Mouse (Mus musculus): ENCODE data around the gene Syt8.
A peak's percentile ranks its signal among the peaks of the same experiment; 100 is the strongest.
"Not testable (repeated sequence)": the region's sequence is repeated elsewhere in the genome, so short reads cannot be mapped to it uniquely, and the experiment has no call there.

Gene Syt8

GRCm38 (mm10) chr7:142434137-142434865, at the start of gene Syt8:
Gene Syt8 (plus strand): TSS chr7:142434850.
- peak; percentile 71 to 79 for DNase-seq (ENCODE audit: low spot score in 2 of 2)

GRCm38 (mm10) chr7:142385742-142386403, 48.8 kb upstream of the Syt8 start:
- no peak for DNase-seq (ENCODE audit: low spot score in 2 of 2)

GRCm38 (mm10) chr7:142386621-142387201, 47.9 kb upstream of the Syt8 start:
- DNase-seq (ENCODE audit: low spot score in 2 of 2) = peak in 1 of 2 experiments; percentile 38

- peak; percentile 98 to 99 for DNase-seq (ENCODE audit: low spot score in 2 of 2)
Observed at GRCm38 (mm10) chr7:142387419-142388148, 47.1 kb upstream of the Syt8 start, which contains the start of gene Ctsd. Gene Ctsd (minus strand): TSS chr7:142388038.

- DNase-seq (ENCODE audit: low spot score in 2 of 2) = no peak
Observed at GRCm38 (mm10) chr7:142388198-142388597, 46.5 kb upstream of the Syt8 start.

- no peak for DNase-seq (ENCODE audit: low spot score in 2 of 2)
Observed at GRCm38 (mm10) chr7:142388740-142389139, 45.9 kb upstream of the Syt8 start.

GRCm38 (mm10) chr7:142389961-142390650, 44.5 kb upstream of the Syt8 start:
- no peak for DNase-seq (ENCODE audit: low spot score in 2 of 2)

GRCm38 (mm10) chr7:142391108-142391507, 43.5 kb upstream of the Syt8 start:
- no peak for DNase-seq (ENCODE audit: low spot score in 2 of 2)

GRCm38 (mm10) chr7:142391609-142392008, 43.0 kb upstream of the Syt8 start:
- DNase-seq (ENCODE audit: low spot score in 2 of 2) = no peak

GRCm38 (mm10) chr7:142393191-142393590, 41.5 kb upstream of the Syt8 start:
- peak; percentile 79 for DNase-seq (ENCODE audit: low spot score in 2 of 2)

- no peak for DNase-seq (ENCODE audit: low spot score in 2 of 2)
Observed at GRCm38 (mm10) chr7:142394261-142395190, 40.1 kb upstream of the Syt8 start.

- DNase-seq (ENCODE audit: low spot score in 2 of 2) = no peak
Observed at GRCm38 (mm10) chr7:142395472-142395871, 39.2 kb upstream of the Syt8 start.

GRCm38 (mm10) chr7:142396611-142397010, 38.0 kb upstream of the Syt8 start:
- no peak for DNase-seq (ENCODE audit: low spot score in 2 of 2)

- DNase-seq (ENCODE audit: low spot score in 2 of 2) = no peak
Observed at GRCm38 (mm10) chr7:142398052-142398451, 36.6 kb upstream of the Syt8 start.

- DNase-seq (ENCODE audit: low spot score in 2 of 2) = no peak
Observed at GRCm38 (mm10) chr7:142399250-142399649, 35.4 kb upstream of the Syt8 start.

GRCm38 (mm10) chr7:142400112-142400749, 34.4 kb upstream of the Syt8 start:
- DNase-seq (ENCODE audit: low spot score in 2 of 2) = no peak

GRCm38 (mm10) chr7:142400750-142401142, 33.9 kb upstream of the Syt8 start:
- DNase-seq (ENCODE audit: low spot score in 2 of 2) = no peak

- no peak for DNase-seq (ENCODE audit: low spot score in 2 of 2)
Observed at GRCm38 (mm10) chr7:142403591-142403990, 31.1 kb upstream of the Syt8 start.

- not testable (repeated sequence) for DNase-seq (ENCODE audit: low spot score in 2 of 2)
Observed at GRCm38 (mm10) chr7:142405134-142405533, 29.5 kb upstream of the Syt8 start.

GRCm38 (mm10) chr7:142407935-142408334, 26.7 kb upstream of the Syt8 start:
- DNase-seq (ENCODE audit: low spot score in 2 of 2) = no peak

Measured in urinary bladder, postnatal 36 days (tissue).